Mouse (Mus musculus): ENCODE data around the gene Rabgap1l. TPM values are rescaled to one million over a fixed set of nuclear protein-coding genes. Genes with fewer than 3 reads are reported as not detected.
"Not testable (repeated sequence)": the region's sequence is repeated elsewhere in the genome, so short reads cannot be mapped to it uniquely, and the experiment has no call there.

Gene Rabgap1l
- total RNA-seq, 2 experiments from 2014 or later = 214 to 241 TPM

- no peak for DNase-seq (ENCODE audit: extremely low spot score in 1 of 2, low spot score in 1 of 2)
Measured at GRCm38 (mm10) chr1:160295323-160295722, 497.7 kb downstream of the Rabgap1l start.

GRCm38 (mm10) chr1:160293488-160293887 is 499.5 kb downstream of the Rabgap1l start:
- DNase-seq (ENCODE audit: extremely low spot score in 1 of 2, low spot score in 1 of 2) = no peak

DNA sequence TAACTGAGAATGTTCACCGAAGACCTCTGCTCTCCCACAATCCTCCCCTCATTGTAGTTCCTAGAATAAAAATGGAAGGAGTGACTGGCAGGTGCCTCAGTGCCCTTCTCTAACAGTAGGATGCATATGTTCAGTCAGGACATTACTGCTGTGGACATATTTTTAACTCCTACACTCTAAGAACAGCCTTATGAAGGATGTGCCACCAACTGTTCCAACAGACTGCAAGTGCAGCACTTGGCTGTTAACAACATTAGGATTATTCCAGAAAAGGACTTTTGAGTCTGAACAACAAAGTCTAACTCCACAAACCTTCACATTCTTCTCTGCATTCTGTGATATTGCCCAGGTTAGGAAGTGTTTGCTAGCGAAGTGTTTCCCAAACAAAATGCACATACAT is 501.0 kb downstream of the Rabgap1l start:
- no peak for DNase-seq (ENCODE audit: extremely low spot score in 1 of 2, low spot score in 1 of 2)

- no peak for DNase-seq (ENCODE audit: extremely low spot score in 1 of 2, low spot score in 1 of 2)
Measured at GRCm38 (mm10) chr1:160290242-160290641, 502.8 kb downstream of the Rabgap1l start.

DNA sequence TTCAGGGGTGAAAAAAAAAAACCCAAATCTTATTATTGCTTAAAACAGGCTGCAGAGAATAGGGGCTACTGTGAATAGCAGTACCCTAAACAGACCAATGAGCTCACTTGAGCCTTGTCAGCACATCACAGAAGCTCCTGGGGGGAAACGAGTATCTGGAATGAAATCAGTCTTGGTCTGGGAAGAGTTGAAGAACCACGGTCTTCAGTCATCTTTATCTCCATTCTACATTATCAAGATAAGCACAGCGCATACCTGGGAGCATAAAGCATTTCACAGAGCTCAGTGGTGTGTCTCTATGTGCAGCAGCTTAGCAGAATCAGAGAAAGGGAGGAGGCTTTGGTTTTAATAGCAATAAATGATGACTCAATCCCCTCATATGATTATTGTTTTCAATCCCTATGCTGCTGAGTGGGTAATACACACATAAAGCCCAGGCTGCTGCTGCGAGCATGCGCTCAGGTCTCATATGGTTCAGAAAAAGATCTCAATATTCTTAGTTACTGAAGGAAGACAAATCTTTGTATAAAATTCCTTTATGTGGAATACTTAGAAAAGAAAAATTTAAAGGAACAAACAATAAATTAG is 505.9 kb downstream of the Rabgap1l start:
- DNase-seq (ENCODE audit: extremely low spot score in 1 of 2, low spot score in 1 of 2) = no peak

DNA sequence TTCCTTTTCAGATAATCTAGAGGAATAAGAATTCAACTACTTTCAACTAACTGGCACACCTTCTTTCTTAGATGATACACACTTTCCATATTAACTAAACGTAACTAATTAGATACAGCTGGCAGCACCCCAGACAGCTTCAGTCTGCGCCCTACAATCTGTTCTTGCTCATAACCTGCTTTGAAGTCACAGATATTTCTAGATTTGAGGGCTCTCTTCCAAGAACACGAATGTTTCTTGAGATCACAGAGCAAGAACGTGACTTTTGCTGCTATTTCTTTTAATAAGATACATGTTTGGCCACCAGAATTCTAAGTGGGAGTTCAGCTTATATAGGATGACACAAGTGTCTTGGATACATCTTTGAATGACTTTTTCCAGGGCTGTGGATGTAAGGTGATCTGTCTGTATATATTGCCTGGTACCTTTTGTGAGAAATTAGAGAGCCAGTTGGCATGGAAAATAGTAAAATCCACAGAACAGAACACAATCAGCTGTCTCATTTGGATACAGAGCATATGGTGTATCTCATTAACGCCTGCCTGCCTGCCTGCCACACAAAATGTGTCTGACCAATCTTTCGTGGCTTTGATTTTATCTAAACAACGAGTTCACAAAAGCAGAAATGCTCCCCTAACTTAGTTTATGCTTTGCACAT is 506.5 kb downstream of the Rabgap1l start:
- DNase-seq (ENCODE audit: extremely low spot score in 1 of 2, low spot score in 1 of 2) = no peak

DNA sequence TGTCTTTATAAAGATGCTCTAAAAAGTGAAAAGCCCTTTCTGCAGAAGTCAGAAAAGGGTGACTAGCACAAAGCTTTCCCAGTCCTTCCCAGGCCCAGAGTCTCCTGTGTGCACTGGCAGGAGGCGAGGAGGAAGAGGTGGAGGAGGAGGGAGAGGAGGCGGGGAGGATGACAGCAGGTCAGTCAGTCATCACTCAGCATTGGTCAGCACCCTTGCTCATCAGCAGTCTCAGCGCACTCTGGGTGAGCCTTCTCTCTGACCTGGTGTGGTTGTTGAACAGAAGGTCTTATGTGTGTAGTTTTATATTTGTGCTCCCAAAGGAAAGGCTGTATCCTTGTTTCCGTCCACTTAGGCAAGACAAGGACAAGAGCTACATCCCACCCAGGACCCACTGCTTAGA is 508.8 kb downstream of the Rabgap1l start:
- DNase-seq (ENCODE audit: extremely low spot score in 1 of 2, low spot score in 1 of 2) = no peak

- not testable (repeated sequence) for DNase-seq (ENCODE audit: extremely low spot score in 1 of 2, low spot score in 1 of 2)
Measured at GRCm38 (mm10) chr1:160282166-160282874, 510.7 kb downstream of the Rabgap1l start.

GRCm38 (mm10) chr1:160281337-160282084 is 511.5 kb downstream of the Rabgap1l start:
- DNase-seq (ENCODE audit: extremely low spot score in 1 of 2, low spot score in 1 of 2) = no peak

DNA sequence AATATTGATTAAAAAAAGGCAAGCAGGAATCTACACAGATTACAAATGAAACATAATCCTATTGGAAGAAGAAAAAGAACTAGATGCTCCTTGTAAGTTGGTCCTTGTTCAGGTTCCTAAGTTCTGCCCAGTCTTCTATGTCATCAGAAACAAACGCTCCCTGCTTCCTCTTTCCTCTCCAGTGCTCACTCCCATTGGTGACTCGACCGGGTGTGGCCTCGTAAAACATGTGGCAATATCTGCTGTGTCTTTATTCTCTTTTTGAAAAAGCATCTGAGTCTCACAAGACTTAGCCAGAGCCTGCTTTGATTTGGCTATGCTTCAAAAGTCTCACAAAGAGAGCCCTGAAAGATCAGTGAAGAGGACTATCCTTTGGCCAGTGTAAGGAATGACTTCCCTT is 512.4 kb downstream of the Rabgap1l start:
- DNase-seq (ENCODE audit: extremely low spot score in 1 of 2, low spot score in 1 of 2) = no peak

GRCm38 (mm10) chr1:160277940-160278682 is 514.9 kb downstream of the Rabgap1l start:
- peak; percentile 34 to 42 for DNase-seq (ENCODE audit: extremely low spot score in 1 of 2, low spot score in 1 of 2)

GRCm38 (mm10) chr1:160275248-160275647 is 517.8 kb downstream of the Rabgap1l start:
- no peak for DNase-seq (ENCODE audit: extremely low spot score in 1 of 2, low spot score in 1 of 2)

DNA sequence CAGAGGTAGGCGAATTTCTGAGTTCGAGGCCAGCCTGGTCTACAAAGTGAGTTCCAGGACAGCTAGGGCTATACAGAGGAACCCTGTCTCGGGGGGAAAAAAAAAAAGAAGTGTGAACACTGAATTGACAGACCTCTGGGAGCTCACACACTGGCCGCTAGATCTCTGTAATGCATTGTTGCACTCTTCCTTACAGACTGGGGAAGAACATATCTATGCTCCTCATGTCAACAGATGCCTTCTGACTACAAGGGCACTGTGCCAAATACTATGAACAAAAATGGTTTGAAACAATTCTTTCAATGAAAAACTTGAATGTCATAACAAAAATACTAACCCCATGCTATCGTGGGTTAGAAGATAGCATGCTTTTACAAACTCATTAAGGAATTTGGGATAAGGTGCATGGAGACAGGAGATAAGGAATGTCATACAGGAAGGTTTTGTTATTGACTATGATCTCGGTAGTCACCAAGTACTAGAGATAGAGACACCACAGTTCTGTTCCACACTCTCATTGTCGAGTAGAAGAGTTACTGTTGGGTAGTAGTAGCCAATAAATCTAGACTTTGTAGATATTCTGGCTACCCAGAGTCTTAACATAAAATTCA is 519.8 kb downstream of the Rabgap1l start:
- no peak for DNase-seq (ENCODE audit: extremely low spot score in 1 of 2, low spot score in 1 of 2)

DNA sequence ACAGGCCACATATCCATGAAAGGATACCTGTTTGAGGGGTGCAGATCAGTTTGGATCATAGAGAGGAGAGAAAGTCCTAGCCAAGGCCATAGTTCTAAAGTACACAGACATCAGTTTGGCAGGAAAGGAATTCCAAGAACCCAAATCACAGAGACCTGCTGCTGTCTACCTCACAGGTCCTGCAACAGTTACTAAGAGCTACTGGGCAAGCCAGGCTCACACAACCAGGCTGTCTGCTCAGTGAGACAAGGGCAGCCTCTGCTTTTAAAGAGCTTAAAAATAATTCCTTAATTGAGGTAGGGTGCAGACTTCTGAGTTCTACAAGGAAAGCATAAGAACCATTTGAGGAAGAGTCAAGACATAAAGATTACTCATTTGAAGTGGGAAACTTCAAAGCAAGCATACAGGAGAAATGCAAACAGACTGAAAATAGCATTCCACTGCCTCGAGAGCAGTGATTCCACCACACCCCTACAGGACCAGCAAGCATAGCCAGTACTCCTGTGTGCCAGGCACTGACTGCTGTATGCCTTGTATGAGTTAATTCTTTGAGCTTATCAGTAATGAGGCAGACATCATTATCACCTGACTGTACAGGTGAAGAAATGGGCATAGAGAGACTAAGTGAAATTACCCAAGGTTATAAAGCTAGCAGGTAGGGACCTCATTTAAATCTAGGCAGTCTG is 521.6 kb downstream of the Rabgap1l start:
- DNase-seq (ENCODE audit: extremely low spot score in 1 of 2, low spot score in 1 of 2) = no peak

- no peak for DNase-seq (ENCODE audit: extremely low spot score in 1 of 2, low spot score in 1 of 2)
Measured at GRCm38 (mm10) chr1:160268322-160268721, 524.7 kb downstream of the Rabgap1l start.

GRCm38 (mm10) chr1:160263630-160264346 is 529.2 kb downstream of the Rabgap1l start:
- DNase-seq (ENCODE audit: extremely low spot score in 1 of 2, low spot score in 1 of 2) = no peak

GRCm38 (mm10) chr1:160263053-160263452 is 530.0 kb downstream of the Rabgap1l start:
- DNase-seq (ENCODE audit: extremely low spot score in 1 of 2, low spot score in 1 of 2) = no peak

GRCm38 (mm10) chr1:160262415-160262814 is 530.6 kb downstream of the Rabgap1l start:
- DNase-seq (ENCODE audit: extremely low spot score in 1 of 2, low spot score in 1 of 2) = no peak

GRCm38 (mm10) chr1:160261849-160262248 is 531.2 kb downstream of the Rabgap1l start:
- no peak for DNase-seq (ENCODE audit: extremely low spot score in 1 of 2, low spot score in 1 of 2)
